ENCODE assay signal across 29 mouse cellular contexts in genomic region chr19:40290099-40290724, GRCm38 (mm10). TPM values are rescaled to one million over a fixed set of nuclear protein-coding genes. Genes with fewer than 3 reads are reported as not detected.
DNase-seq lines count a peak whose midpoint lies in the region; ATAC-seq lines count a peak whose summit lies in the region.
"Had no signal": no experiment of that assay in that cellular context is flagged by ENCODE, and none has a peak within 500 bp of the region (broad histone marks: within the 10 kb centered on the region; RNA-seq: fewer than 3 reads in every experiment).

No protein-coding gene starts in this region.

- peaks cover 4% of the 10 kb centered on the region; the same call in 1 of the 2 replicates for H3K36me3 ChIP-seq in heart, embryonic 15.5 days
- no peaks in the 10 kb centered on the region for H3K36me3 ChIP-seq in forebrain, embryonic 16.5 days (ENCODE audit: control insufficient read depth, insufficient read depth)
- H3K36me3 ChIP-seq: embryonic facial prominence, embryonic 12.5 days; midbrain, embryonic 12.5 days had no signal

- 74% methylated on average over 6 of the region's 6 CpGs for WGBS in heart, embryonic 15.5 days
- 91% methylated on average over 6 of the region's 6 CpGs for whole genome bisulfite sequencing in forebrain, embryonic 16.5 days

- H3K4me3 ChIP-seq in heart, embryonic 15.5 days, result no peak overlapping the region
- H3K4me3 ChIP-seq in forebrain, embryonic 16.5 days (replicated peaks; ENCODE audit: low read length), result no peak overlapping the region
- H3K4me3 ChIP-seq: embryonic facial prominence, embryonic 12.5 days; erythroblast, embryonic 14.5 days; megakaryocyte, embryonic 14.5 days; midbrain, embryonic 12.5 days; neural tube, embryonic 13.5 days had no signal

- intact Hi-C loops in left cerebral cortex, postnatal 14 days (cut with DNase I), result no loop called here

- H3K9ac ChIP-seq in heart, embryonic 15.5 days, result no peak overlapping the region
- no peak overlapping the region for H3K9ac ChIP-seq in forebrain, embryonic 16.5 days (replicated peaks; ENCODE audit: low read depth, low read length)
- H3K9ac ChIP-seq: embryonic facial prominence, embryonic 12.5 days; forebrain, postnatal 0 days; hindbrain, embryonic 14.5 days; liver, embryonic 14.5 days; midbrain, embryonic 12.5 days; neural tube, embryonic 13.5 days had no signal

- no peaks in the 10 kb centered on the region for H3K9me3 ChIP-seq in heart, embryonic 15.5 days (replicated peaks)
- no peaks in the 10 kb centered on the region for H3K9me3 ChIP-seq in forebrain, embryonic 16.5 days (ENCODE audit: control insufficient read depth, low read length)
- H3K9me3 ChIP-seq: embryonic facial prominence, embryonic 12.5 days; megakaryocyte, embryonic 14.5 days; midbrain, embryonic 12.5 days; neural tube, embryonic 13.5 days had no signal

- ATAC-seq in frontal cortex, adult (ENCODE audit: low TSS enrichment), result peak; percentile 83
- no peak for ATAC-seq in heart, embryonic 15.5 days (replicated peaks; ENCODE audit: insufficient number of reproducible peaks, insufficient read depth, low FRiP score, low read depth)
- no peak for ATAC-seq in forebrain, embryonic 16.5 days
- ATAC-seq: forebrain, postnatal 0 days; intestine, postnatal 0 days; Patski had no signal

- H3K27ac ChIP-seq in heart, embryonic 15.5 days, result 0 out of 2 replicates have a peak overlapping the region, but pooled peaks have one; percentile 16
- H3K27ac ChIP-seq in forebrain, embryonic 16.5 days (ENCODE audit: low read length), result no peak overlapping the region
- H3K27ac ChIP-seq: embryonic facial prominence, embryonic 12.5 days; hindbrain, embryonic 14.5 days; liver, embryonic 14.5 days; midbrain, embryonic 12.5 days; neural tube, embryonic 13.5 days had no signal

- no peak overlapping the region for H3K4me2 ChIP-seq in heart, embryonic 15.5 days
- H3K4me2 ChIP-seq in forebrain, embryonic 16.5 days (ENCODE audit: low read length), result no peak overlapping the region
- H3K4me2 ChIP-seq: embryonic facial prominence, embryonic 12.5 days; hindbrain, embryonic 14.5 days; midbrain, embryonic 12.5 days; neural tube, embryonic 13.5 days had no signal

- DNase-seq in frontal cortex, postnatal 14 days (ENCODE audit: low spot score in 2 of 2), result no peak
- no peak for DNase-seq in heart, adult 8-10 months (ENCODE audit: low spot score)
- peak; percentile 34 to 63 for DNase-seq in left cerebral cortex, postnatal 14 days (ENCODE audit: low spot score in 2 of 2)
- DNase-seq in left cerebral cortex, adult 9 months (ENCODE audit: low spot score in 2 of 2), result no peak
- DNase-seq in brain, adult 2 months (ENCODE audit: low read depth, low spot score), result peak; percentile 65
- DNase-seq: adrenal gland, postnatal 14 days; cerebellum, adult 18-20 months; cerebellum, postnatal 14 days; forebrain, postnatal 0 days; kidney, adult 9 months; kidney, postnatal 10 days; layer of hippocampus, adult 9-11 months; liver; lung, adult 2 months; lung, postnatal 4 days; thymus, postnatal 4 days had no signal

- no peaks in the 10 kb centered on the region for H3K27me3 ChIP-seq in heart, embryonic 15.5 days
- no peaks in the 10 kb centered on the region for H3K27me3 ChIP-seq in forebrain, embryonic 16.5 days (replicated peaks; ENCODE audit: control insufficient read depth, insufficient read depth, low read length)
- H3K27me3 ChIP-seq: embryonic facial prominence, embryonic 12.5 days; midbrain, embryonic 12.5 days; neural tube, embryonic 13.5 days; Patski had no signal

- peaks cover 6% of the 10 kb centered on the region for H3K4me1 ChIP-seq in heart, embryonic 15.5 days (replicated peaks)
- no peaks in the 10 kb centered on the region for H3K4me1 ChIP-seq in forebrain, embryonic 16.5 days (replicated peaks; ENCODE audit: control insufficient read depth, insufficient read depth, low read length)
- H3K4me1 ChIP-seq: embryonic facial prominence, embryonic 12.5 days; midbrain, embryonic 12.5 days; neural tube, embryonic 13.5 days had no signal

RNA-seq across cellular contexts. Expression of gene Pdlim1, which starts 18.6 kb away (rescaled TPM):
- 245 and 283 TPM in 2 replicates for polyA plus RNA-seq in heart, embryonic 15.5 days (2015; fragmentation: Nextera tagmentation; extraction: Ambion mirVana)
- 100 to 1,000 TPM; 114 to 157 (median 136) TPM for total RNA-seq in heart, adult 8-10 months (2022)
- total RNA-seq in left cerebral cortex, postnatal 14 days (2021), result 10 to 100 TPM; 16.6 to 16.9 TPM
- 12.5 and 18.3 TPM in 2 replicates for polyA plus RNA-seq in forebrain, embryonic 16.5 days (2015; fragmentation: Nextera tagmentation; extraction: Ambion mirVana)
- total RNA-seq: MEL had no signal

Comparison
In these comparisons a context has a peak if more than half of its experiments do, and no peak if none do; other contexts are left out.
1. DNase-seq: peak in left cerebral cortex, postnatal 14 days (2 of 2) and brain, adult 2 months (single experiment); none in frontal cortex, postnatal 14 days (0 of 2), heart, adult 8-10 months (single experiment) and left cerebral cortex, adult 9 months (0 of 2).
2. RNA of gene Pdlim1, which starts 18.6 kb away (total RNA-seq): 114 to 157 TPM in heart, adult 8-10 months; 16.6 to 16.9 TPM in left cerebral cortex, postnatal 14 days; every median in the first group is over 4 times any median in the second.